Mouse (Mus musculus): ENCODE measurements around the gene Slc38a6.

GRCm38 (mm10) chr12:73371132-73371531, 84.6 kb downstream of the Slc38a6 start:
- no peak for TF ChIP-seq CTCF (IDR thresholded peaks at IDR 0.05; ENCODE audit: low read depth)
- TF ChIP-seq EP300 (optimal IDR thresholded peaks at IDR 0.05), result no peak

All from stomach, postnatal 0 days (tissue).